Mouse (Mus musculus) monocyte, adult 5-6 weeks (primary cell): ENCODE results near the gene Fut11. TPM values are rescaled to one million over a fixed set of nuclear protein-coding genes. Genes with fewer than 3 reads are reported as not detected.

Experiments used
- ATAC-seq: fragments of 153-309, 156-312 bp; replicated peaks from 2 replicates; pipeline ENCODE4 v1.8.0; 2017; ENCODE audit warnings: mild to moderate bottlenecking; ENCODE audit not compliant: low TSS enrichment, insufficient number of reproducible peaks, severe bottlenecking, poor library complexity, low FRiP score
- total RNA-seq: library from RNA; stranded (forward); fragments of 200-1000, 200-491, 200-594 nt; gene quantifications from 3 replicates; pipeline ENCODE4 v1.2.3, GENCODE M21; 2017

The Fut11 gene
- total RNA-seq, 1 experiment from 2014 or later = 8.2 TPM

DNA sequence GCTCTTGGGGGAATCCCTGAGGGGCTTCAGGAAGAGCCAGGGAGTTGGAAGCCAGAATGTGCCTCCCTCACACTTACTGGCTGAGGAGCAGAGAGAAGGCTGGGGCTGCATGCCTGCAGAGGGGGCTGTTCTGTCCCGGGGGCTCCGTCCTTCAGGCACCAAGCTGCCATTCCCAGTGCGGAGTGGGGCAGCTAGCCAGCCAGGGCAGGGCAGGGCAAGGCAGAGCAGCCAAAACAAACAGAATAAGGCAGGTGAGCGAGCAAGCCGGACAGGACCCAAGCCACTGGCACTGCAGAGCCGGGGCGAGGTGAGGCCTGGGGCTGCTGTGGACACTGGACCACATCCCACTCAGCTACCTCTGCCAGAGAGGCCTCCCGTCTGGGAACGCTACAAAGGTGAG, 46.5 kb downstream of the Fut11 start:
- ATAC-seq = no peak

DNA sequence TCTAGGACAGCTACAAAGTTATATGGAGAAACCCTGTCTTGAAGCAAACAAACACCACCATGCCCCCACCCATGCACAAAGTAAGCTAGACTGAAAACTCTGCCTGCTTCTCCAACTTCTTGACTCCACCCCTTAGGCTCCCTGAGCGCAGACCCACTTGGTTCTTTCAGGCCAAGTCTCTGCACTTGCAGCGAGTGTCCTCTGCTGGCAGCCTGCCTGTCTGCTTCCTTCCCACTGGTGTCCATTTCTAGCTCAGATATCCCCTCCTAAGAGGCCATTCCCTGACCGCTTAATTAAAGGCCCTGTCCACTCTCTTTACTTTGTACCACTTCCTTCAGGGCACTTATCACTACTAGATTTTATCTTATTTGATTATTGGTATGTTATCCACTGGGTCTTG, 48.8 kb downstream of the Fut11 start:
- ATAC-seq = no peak

DNA sequence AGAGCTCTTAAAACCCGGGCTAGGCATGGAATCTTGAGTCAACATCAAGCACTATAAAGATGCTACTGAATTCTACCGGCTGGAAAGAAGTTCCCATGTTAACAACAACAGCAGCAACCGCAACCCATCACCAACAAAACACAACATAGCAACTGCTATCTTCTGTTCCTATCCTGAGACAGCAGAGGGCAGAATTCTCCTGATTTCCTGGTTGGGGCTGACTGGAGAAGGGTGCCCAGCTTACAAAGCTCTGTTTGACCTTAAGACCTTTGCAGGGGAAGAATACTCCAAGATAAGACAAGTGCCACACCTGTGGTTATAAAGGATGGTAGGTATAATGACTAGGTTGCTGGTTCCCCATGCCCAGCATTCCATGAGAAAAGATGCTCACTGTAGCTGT, 52.2 kb downstream of the Fut11 start:
- ATAC-seq = no peak

DNA sequence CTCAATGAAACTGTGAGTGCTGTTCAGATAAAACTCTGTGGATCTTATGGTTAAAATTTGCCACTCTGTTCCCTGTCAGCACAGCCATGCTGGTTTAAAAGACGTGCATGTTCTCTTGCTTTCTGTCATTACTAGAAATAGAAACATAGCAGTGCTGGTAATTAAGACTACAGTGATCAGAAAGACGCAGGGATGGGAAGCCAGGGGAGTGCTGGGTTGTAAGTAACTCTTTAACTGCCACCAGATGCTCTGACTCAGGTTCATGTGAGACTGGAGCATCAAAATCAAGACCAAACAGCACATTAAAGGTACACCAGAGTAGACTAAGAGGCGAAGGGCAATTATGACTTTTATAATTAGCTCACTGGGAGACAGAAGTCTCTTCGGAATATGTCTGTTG, 53.6 kb downstream of the Fut11 start:
- no peak for ATAC-seq

DNA sequence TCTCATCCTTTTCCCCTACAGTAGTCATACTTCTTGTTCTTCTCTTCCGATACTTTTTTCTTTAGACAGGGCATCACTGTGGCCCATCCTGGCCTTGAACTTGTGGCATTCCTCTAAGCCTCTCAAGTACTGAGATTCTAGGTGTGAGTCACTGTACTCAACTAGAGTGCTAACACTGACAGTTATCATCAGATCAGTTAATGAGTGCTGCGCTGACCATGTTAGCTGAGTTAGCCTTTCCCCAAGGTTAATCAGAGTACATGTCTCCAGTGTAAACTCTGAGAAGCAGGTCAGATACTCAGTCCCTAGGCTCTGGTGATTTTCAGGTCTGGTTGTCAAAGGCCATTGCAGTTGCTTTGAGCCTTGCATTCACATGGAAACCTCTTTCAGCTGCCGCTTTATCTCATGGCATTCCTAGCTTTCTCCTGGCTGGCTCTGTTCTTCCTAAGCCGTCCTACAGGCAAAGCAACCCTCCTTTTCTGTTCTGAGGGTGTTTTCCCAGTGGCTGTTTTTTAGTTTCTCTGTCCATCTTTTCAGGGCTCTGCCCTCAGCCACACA, 54.8 kb downstream of the Fut11 start:
- no peak for ATAC-seq

DNA sequence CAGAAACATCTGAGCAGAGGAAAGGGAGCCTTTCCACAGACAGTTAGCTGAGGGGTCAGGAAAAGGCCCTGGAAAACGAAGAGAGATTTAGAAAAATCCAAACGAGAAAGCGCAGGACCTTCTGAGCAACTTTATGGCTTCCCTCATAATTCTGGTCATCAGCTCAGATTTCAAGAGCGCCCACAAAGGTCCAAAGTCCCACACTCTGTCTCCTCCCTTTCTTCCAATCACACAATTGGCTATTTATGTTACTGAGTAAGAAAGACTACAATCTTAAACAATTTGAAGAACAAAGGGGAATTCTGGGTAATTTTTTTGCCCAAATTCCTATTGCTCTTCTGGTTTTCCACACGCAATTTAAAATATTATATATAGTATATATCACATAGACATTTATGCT, 55.7 kb downstream of the Fut11 start:
- no peak for ATAC-seq

Other genes with a start within 250 kb of the Fut11 start
- not detected in 3 replicates for gene Cfap70, start 242.7 kb upstream of the Fut11 start, total RNA-seq
- 70.7 to 97.0 TPM (median 87.2 TPM) in 3 replicates for gene Anxa7, start 214.8 kb upstream of the Fut11 start, total RNA-seq
- 0.43 to 1.9 TPM in 2 of 3 replicates, not detected in the other for gene Mss51, start 198.1 kb upstream of the Fut11 start, total RNA-seq
- gene Ppp3cb, start 148.4 kb upstream of the Fut11 start, total RNA-seq = 41.3 to 101 TPM (median 45.1 TPM) in 3 replicates
- 0.57 to 5.1 TPM (median 2.0 TPM) in 3 replicates for gene Usp54, start 53.9 kb upstream of the Fut11 start, total RNA-seq
- gene Myoz1, start 38.4 kb upstream of the Fut11 start, total RNA-seq = 1.1 TPM in 1 of 3 replicates, not detected in the others
- not detected in 3 replicates for gene Synpo2l, start 26.6 kb upstream of the Fut11 start, total RNA-seq
- gene Sec24c, start 20.7 kb upstream of the Fut11 start, total RNA-seq = 156 to 200 TPM (median 191 TPM) in 3 replicates
- gene Chchd1, start 8.0 kb downstream of the Fut11 start, total RNA-seq = 61.2 to 77.6 TPM (median 74.5 TPM) in 3 replicates
- 36.0 to 67.6 TPM (median 60.8 TPM) in 3 replicates for gene Zswim8, start 12.6 kb downstream of the Fut11 start, total RNA-seq
- 15.6 to 17.6 TPM (median 16.8 TPM) in 3 replicates for gene Ndst2, start 39.6 kb downstream of the Fut11 start, total RNA-seq
- gene Camk2g, start 99.1 kb downstream of the Fut11 start, total RNA-seq = 36.4 to 81.1 TPM (median 62.3 TPM) in 3 replicates
- 0.39 to 1.1 TPM in 2 of 3 replicates, not detected in the other for gene Plau, start 141.7 kb downstream of the Fut11 start, total RNA-seq
- 51.9 to 56.2 TPM (median 52.1 TPM) in 3 replicates for gene Vcl, start 234.4 kb downstream of the Fut11 start, total RNA-seq